Mouse (Mus musculus) heart, adult 10 weeks (tissue): ENCODE results near the gene Ctps. TPM values are rescaled to one million over a fixed set of nuclear protein-coding genes. Genes with fewer than 3 reads are reported as not detected.

Experiments used
- polyA plus RNA-seq: library from polyadenylated mRNA; stranded (reverse); fragments of 350-450 nt; fragmentation: Illumina TruSeq; extraction: RNeasy Lipid Tissue Mini Kit (QIAGEN cat#74804); gene quantifications from one replicate; pipeline ENCODE4 v1.2.3, GENCODE M21; 2014; ENCODE audit warnings: low read depth, low replicate concordance

The Ctps gene
- polyA plus RNA-seq, result 43.5 TPM

DNA sequence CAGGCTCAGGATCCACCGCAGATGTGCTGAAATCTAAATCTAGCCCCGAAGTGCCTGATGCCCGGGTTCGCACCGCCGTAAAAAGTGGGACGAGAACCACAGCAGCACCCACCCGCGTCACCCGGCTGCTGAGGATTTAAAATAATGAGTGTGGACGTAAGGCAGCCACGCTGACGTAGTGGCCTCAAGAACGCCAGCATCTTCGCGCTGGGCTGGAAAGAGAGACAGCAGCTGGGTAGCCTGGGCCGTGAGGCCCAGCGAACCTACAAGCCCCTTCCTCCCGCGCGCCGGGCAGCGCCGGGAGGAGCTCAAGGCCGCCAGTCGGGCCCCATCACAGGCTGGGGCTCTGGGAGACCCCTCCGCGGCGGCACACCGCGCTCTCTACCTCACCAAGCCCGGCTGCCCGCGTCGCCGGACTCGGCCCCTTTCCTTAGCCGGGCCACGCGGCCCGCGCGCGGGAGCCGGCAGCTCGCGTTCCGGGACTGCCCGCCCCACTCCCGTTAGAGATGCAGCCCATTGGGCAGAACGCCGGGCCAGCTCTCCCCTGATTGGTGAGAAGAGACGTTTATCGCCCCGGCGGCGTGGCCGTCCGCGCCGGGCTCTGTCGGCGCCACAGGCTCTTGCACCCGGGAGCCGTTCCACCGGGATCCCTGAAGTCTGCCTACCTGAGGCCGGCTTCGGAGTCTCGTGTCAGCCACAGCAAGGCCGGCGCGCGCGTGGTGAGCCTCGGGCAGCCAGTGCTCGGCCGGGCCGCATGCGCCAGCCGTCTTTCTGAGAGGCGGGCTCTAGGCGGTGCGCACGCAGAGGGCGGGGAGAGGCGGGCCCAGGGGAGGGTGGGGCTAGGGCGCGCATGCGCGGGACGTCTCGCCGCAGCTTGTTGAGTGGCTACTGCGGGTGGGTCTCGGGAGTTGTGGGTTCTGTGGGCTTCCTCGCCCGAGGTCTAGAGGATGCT, at the start of gene Ctps:
TSS of gene Ctps (minus strand) at position 791 of the 952 bp plus-strand sequence.

DNA sequence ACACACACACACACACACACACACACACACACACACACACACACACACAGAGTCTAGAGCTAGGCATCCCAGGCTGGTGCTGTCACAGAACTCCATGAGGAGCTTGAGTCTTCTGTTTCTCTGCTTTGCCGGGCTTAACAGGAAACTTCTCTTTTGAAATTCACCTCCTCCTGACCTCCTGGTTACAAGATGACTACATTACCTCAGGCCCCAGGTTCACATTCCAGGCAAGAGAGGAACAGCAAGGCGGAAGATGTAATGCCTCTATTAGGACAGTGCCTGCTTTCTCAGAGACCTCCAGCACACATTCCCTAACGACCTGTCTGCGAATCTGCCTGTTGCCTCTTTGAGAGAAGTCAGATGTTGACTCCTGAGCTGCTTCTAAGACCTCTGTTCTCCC, 18.4 kb upstream of the Ctps start, which contains the start of gene Gm8439:
TSS of gene Gm8439 (plus strand) at position 301 of the 400 bp plus-strand sequence.

DNA sequence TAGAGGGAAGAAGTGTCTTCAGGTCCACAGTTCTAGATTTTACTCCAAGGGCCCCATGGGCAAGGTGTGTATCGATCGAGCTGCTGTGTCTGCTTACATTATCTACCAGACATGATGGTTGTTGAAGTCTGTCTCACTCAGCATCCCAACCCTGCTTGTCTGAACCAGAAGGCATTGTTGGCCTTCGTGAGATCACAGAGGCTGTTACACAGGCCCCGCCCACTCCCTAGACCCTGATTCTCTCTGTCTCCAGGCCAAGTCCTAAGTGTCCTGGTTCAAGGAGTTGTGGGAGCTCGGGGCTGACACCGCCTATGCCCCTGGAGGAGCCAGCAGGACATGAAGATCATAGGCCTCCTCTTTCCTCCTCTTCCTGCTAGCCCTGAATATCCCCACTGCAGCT, 38.1 kb downstream of the Ctps start, which contains the start of gene Slfnl1:
TSS of gene Slfnl1 (plus strand) at position 246 of the 400 bp plus-strand sequence.

Other genes starting within 250 kb of the Ctps start
- gene Scmh1, start 165.0 kb downstream of the Ctps start, polyA plus RNA-seq, result 49.3 TPM
- gene Slfnl1, start 38.0 kb downstream of the Ctps start, polyA plus RNA-seq, result not detected
- gene Gm8439, start 18.5 kb upstream of the Ctps start, polyA plus RNA-seq, result not detected
- 30.8 TPM for gene Cited4, start 96.3 kb upstream of the Ctps start, polyA plus RNA-seq
- gene Kcnq4, start 178.3 kb upstream of the Ctps start, polyA plus RNA-seq, result 3.9 TPM